Mouse (Mus musculus): ENCODE data around the gene Map7. TPM values are rescaled to one million over a fixed set of nuclear protein-coding genes. Genes with fewer than 3 reads are reported as not detected.

Map7 gene
- total and polyA plus RNA-seq, 2 experiments, result 11.1 to 13.7 TPM

DNA sequence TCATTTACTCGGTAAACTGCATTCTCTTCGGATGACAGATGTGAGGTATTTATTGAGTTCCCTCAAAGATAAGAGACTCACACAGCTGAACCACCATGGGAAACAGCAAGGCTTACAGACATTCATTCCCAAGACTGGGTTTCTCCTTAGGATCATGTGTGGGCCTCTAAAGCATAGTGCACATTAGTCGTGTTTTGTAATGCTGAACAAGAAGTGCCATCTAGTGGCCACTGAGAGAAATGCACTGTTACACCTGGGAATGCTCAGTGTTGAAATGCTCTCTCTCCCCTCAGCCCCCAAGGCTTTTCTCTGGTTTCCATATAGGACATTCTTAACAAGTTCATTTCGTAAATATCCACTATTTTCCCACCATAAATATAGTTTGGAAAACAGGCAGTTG lies 23.0 kb upstream of the Map7 start:
- peak; percentile 53 for DNase-seq (ENCODE audit: extremely low read depth, low read depth, low spot score)
- Histone ChIP-seq H3K27ac (replicated peaks; ENCODE audit: insufficient read depth, low read depth, low read length) (no peak overlapping the region), H3K27me3 (ENCODE audit: control insufficient read depth, insufficient read depth, low read length) (no peaks in the 10 kb centered on the region), H3K9ac (ENCODE audit: low read depth, low read length) (no peak overlapping the region), H3K79me2 (ENCODE audit: control insufficient read depth, insufficient read depth, low read length) (no peaks in the 10 kb centered on the region), H3K4me1 (ENCODE audit: control insufficient read depth, insufficient read depth, low read length) (no peaks in the 10 kb centered on the region), H3K36me3 (ENCODE audit: control insufficient read depth, insufficient read depth, low read length) (peaks cover 24% of the 10 kb centered on the region), H3K4me3 (ENCODE audit: insufficient read depth, low read depth, low read length) (no peak overlapping the region)
- TF ChIP-seq POLR2A (IDR thresholded peaks at IDR 0.05; ENCODE audit: extremely low read depth, insufficient read depth, low read length) (no peak), CTCF (IDR thresholded peaks at IDR 0.05; ENCODE audit: low read depth, low read length) (peak; percentile 72)
- 47% methylated on average over 4 of the region's 4 CpGs for WGBS

DNA sequence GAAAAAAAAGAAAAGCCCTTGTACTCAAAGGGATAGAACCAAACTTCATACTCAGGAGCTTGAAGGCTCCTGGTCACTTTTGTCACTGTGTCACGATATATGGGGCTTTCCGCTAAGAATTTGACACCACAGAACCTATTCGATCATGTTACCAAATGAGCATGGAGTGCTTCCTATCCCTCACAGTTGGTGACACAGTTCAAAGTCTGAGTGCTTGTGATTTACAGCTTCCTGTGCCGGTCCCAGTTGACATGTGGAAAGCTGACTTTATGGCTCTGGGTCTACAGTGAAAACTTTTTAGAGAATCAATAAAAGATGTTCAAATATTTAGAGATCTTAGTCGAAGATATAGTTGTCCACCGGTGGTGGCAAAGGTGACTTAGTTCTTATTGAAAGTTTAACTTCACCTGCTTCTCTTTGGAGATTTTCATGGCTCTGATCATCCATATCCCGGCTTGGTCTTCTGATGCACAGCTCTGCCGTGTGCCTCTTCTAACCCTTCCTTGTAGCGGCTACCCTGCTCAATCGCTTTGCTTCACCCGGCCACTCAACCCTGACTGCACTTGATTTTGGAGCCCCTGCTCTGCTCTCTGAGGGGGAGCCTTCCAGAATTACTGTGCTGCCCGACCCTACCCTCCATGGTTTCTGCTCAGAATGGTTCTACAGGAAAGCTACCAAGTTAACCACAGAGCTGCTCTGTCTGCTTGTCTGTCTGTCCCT lies 15.2 kb upstream of the Map7 start:
- no peaks in the 10 kb centered on the region for H3K4me1 ChIP-seq (ENCODE audit: control insufficient read depth, insufficient read depth, low read length)
- H3K79me2 ChIP-seq (ENCODE audit: control insufficient read depth, insufficient read depth, low read length), result no peaks in the 10 kb centered on the region
- no peak for DNase-seq (ENCODE audit: extremely low read depth, low read depth, low spot score)
- H3K9ac ChIP-seq (ENCODE audit: low read depth, low read length), result no peak overlapping the region
- H3K4me3 ChIP-seq (ENCODE audit: insufficient read depth, low read depth, low read length), result no peak overlapping the region
- 55% methylated on average over 12 of the region's 12 CpGs for WGBS
- TF ChIP-seq CTCF (IDR thresholded peaks at IDR 0.05; ENCODE audit: low read depth, low read length), result no peak
- TF ChIP-seq POLR2A (IDR thresholded peaks at IDR 0.05; ENCODE audit: extremely low read depth, insufficient read depth, low read length), result no peak
- no peaks in the 10 kb centered on the region for H3K27me3 ChIP-seq (ENCODE audit: control insufficient read depth, insufficient read depth, low read length)
- H3K36me3 ChIP-seq (ENCODE audit: control insufficient read depth, insufficient read depth, low read length), result peaks cover 38% of the 10 kb centered on the region
- no peak overlapping the region for H3K27ac ChIP-seq (replicated peaks; ENCODE audit: insufficient read depth, low read depth, low read length)

DNA sequence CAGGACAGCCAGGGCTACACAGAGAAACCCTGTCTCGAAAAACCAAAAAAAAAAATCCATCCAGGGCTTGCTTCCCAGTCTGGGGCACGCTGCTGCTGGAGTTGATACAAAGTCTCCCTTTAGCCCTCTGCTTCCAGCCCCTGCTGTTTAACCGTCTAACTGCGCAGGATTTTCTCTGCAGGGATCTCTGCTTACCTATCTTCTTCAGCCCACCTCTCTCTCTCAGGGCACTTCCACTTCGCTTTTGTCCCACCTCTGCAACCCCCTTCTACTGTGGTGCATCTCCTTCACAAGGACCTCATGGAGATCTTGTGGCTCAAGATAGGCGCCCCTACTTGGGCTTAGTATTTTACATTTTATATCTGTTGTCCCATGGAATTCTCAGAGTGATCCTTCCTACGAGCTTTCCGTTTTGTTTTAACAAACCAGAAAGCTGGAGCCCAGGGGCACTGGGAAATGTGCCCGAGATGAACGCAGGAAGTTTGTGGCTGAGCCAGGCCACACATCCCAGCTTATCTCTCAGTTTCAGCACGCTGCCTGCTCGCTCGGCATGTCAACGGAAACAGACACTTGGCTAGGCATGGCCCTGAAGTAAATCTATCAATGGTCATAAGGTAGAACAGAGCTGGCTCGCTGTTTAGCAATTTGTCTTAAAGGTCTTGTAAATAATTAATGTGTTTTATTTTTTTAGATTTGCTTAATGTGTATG lies 12.8 kb upstream of the Map7 start:
- Histone ChIP-seq H3K4me3 (ENCODE audit: insufficient read depth, low read depth, low read length) (no peak overlapping the region), H3K36me3 (ENCODE audit: control insufficient read depth, insufficient read depth, low read length) (peaks cover 43% of the 10 kb centered on the region), H3K9ac (ENCODE audit: low read depth, low read length) (no peak overlapping the region), H3K27ac (replicated peaks; ENCODE audit: insufficient read depth, low read depth, low read length) (no peak overlapping the region), H3K79me2 (ENCODE audit: control insufficient read depth, insufficient read depth, low read length) (no peaks in the 10 kb centered on the region), H3K4me1 (ENCODE audit: control insufficient read depth, insufficient read depth, low read length) (no peaks in the 10 kb centered on the region), H3K27me3 (ENCODE audit: control insufficient read depth, insufficient read depth, low read length) (no peaks in the 10 kb centered on the region)
- WGBS, result 79% methylated on average over 15 of the region's 15 CpGs
- DNase-seq (ENCODE audit: extremely low read depth, low read depth, low spot score), result no peak
- TF ChIP-seq POLR2A (IDR thresholded peaks at IDR 0.05; ENCODE audit: extremely low read depth, insufficient read depth, low read length), result no peak
- no peak for TF ChIP-seq CTCF (IDR thresholded peaks at IDR 0.05; ENCODE audit: low read depth, low read length)

DNA sequence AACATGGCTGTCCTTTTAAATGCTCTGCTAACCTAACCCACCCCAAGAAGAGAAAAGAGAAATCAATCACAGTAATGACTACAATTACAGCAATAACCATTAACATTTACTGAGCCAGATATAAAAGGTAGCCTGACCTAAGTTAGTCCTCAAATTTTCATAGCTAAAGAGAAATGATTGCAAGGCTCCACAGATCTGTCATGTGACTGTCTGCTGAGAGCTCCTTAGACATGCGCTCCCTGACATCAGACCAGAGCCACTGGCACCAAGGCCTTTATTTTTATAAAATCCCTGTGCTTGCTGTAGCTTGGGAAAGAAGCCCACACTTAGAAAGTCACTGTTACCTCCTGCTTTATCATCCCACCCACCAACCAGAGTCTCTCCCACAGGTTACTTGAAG lies 11.8 kb upstream of the Map7 start:
- H3K4me3 ChIP-seq (ENCODE audit: insufficient read depth, low read depth, low read length), result no peak overlapping the region
- no peaks in the 10 kb centered on the region for H3K4me1 ChIP-seq (ENCODE audit: control insufficient read depth, insufficient read depth, low read length)
- 93% methylated on average over 1 of the region's 1 CpGs for WGBS
- no peak overlapping the region for H3K9ac ChIP-seq (ENCODE audit: low read depth, low read length)
- DNase-seq (ENCODE audit: extremely low read depth, low read depth, low spot score), result no peak
- no peak for TF ChIP-seq POLR2A (IDR thresholded peaks at IDR 0.05; ENCODE audit: extremely low read depth, insufficient read depth, low read length)
- no peak for TF ChIP-seq CTCF (IDR thresholded peaks at IDR 0.05; ENCODE audit: low read depth, low read length)
- H3K27ac ChIP-seq (replicated peaks; ENCODE audit: insufficient read depth, low read depth, low read length), result no peak overlapping the region
- no peaks in the 10 kb centered on the region for H3K79me2 ChIP-seq (ENCODE audit: control insufficient read depth, insufficient read depth, low read length)
- no peaks in the 10 kb centered on the region for H3K27me3 ChIP-seq (ENCODE audit: control insufficient read depth, insufficient read depth, low read length)
- H3K36me3 ChIP-seq (ENCODE audit: control insufficient read depth, insufficient read depth, low read length), result peaks cover 47% of the 10 kb centered on the region

DNA sequence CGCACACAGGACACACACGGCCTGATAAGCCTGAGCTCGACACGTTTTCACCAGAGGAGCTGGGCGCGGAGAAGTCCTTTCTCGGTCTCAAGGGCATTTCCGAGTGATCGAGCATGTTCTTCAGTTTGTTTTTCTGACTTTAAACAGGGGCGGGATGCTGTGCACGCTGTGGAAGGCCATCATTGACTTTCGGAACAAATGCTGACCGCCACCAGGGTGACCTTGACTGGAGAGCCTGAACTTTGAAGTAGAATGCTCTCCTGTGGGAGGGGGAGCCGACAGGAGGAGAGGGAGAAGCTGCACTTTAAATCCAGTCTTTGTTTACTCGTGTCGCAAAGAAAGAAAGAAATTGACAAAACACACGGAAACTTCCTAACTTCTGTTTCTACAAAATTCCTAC lies 6.9 kb upstream of the Map7 start:
- Histone ChIP-seq H3K79me2 (ENCODE audit: control insufficient read depth, insufficient read depth, low read length) (no peaks in the 10 kb centered on the region), H3K4me3 (ENCODE audit: insufficient read depth, low read depth, low read length) (no peak overlapping the region), H3K9ac (ENCODE audit: low read depth, low read length) (no peak overlapping the region), H3K27ac (replicated peaks; ENCODE audit: insufficient read depth, low read depth, low read length) (no peak overlapping the region), H3K36me3 (ENCODE audit: control insufficient read depth, insufficient read depth, low read length) (peaks cover 39% of the 10 kb centered on the region), H3K4me1 (ENCODE audit: control insufficient read depth, insufficient read depth, low read length) (no peaks in the 10 kb centered on the region), H3K27me3 (ENCODE audit: control insufficient read depth, insufficient read depth, low read length) (no peaks in the 10 kb centered on the region)
- WGBS, result 63% methylated on average over 17 of the region's 17 CpGs
- DNase-seq (ENCODE audit: extremely low read depth, low read depth, low spot score), result no peak
- no peak for TF ChIP-seq CTCF (IDR thresholded peaks at IDR 0.05; ENCODE audit: low read depth, low read length)
- TF ChIP-seq POLR2A (IDR thresholded peaks at IDR 0.05; ENCODE audit: extremely low read depth, insufficient read depth, low read length), result no peak

DNA sequence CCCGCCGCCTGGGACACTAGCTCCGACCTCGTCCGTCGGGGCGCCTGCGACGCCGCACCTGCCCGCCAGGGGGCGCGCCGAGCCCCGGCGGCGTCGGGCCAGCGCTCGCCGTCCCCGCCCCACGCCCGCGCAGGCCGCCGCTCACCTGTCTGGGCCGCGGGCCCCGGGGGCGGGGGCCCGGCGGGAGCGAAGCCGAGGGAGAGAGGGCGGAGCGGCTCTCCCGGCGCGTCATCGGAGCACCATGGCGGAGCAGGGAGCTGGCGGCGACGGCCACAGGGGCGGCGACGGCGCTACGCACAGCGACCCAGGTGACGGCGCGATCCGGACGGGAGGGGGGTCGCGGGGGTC lies 476 bp downstream of the Map7 start:
- under 1% methylated on average over 58 of the region's 58 CpGs for WGBS
- Histone ChIP-seq H3K27ac (replicated peaks; ENCODE audit: insufficient read depth, low read depth, low read length) (no peak overlapping the region), H3K27me3 (ENCODE audit: control insufficient read depth, insufficient read depth, low read length) (no peaks in the 10 kb centered on the region), H3K4me1 (ENCODE audit: control insufficient read depth, insufficient read depth, low read length) (peaks cover 5% of the 10 kb centered on the region), H3K79me2 (ENCODE audit: control insufficient read depth, insufficient read depth, low read length) (peaks cover 9% of the 10 kb centered on the region; the same call in 1 of the 2 replicates), H3K4me3 (ENCODE audit: insufficient read depth, low read depth, low read length) (peak overlapping the region; percentile 72), H3K9ac (ENCODE audit: low read depth, low read length) (peak overlapping the region; percentile 82), H3K36me3 (ENCODE audit: control insufficient read depth, insufficient read depth, low read length) (no peaks in the 10 kb centered on the region)
- TF ChIP-seq CTCF (IDR thresholded peaks at IDR 0.05; ENCODE audit: low read depth, low read length) (peak; percentile 59), POLR2A (IDR thresholded peaks at IDR 0.05; ENCODE audit: extremely low read depth, insufficient read depth, low read length) (0 out of 2 replicates have a peak, but pooled peaks have one; percentile 50)
- peak; percentile 53 for DNase-seq (ENCODE audit: extremely low read depth, low read depth, low spot score)

Data from liver, adult 2 months (tissue).